Mouse (Mus musculus) forebrain, embryonic 16.5 days (tissue): ENCODE results near the gene Dnaja3. TPM values are rescaled to one million over a fixed set of nuclear protein-coding genes. Genes with fewer than 3 reads are reported as not detected.

ENCODE experiments used
- ATAC-seq: fragments of 200-750 bp; cut with Nextera tagmentation; 2 replicates; pipeline ENCODE4 v1.8.0; 2017; ENCODE audit warnings: mild to moderate bottlenecking, moderate library complexity
- H3K27ac ChIP-seq: fragments of 300-500 bp; sonication (generic); 2 replicates; pipeline ENCODE4 v1.5.1; 2014; ENCODE audit warnings: low read length, control low read depth
- H3K27me3 ChIP-seq: fragments of 300-500 bp; sonication (generic); replicated peaks from 2 replicates; pipeline ENCODE4 v1.6.1; 2014; ENCODE audit warnings: low read length; ENCODE audit not compliant: control insufficient read depth, insufficient read depth
- H3K36me3 ChIP-seq: fragments of 300-500 bp; sonication (generic); 2 replicates; pipeline ENCODE4 v1.6.1; 2014; ENCODE audit not compliant: control insufficient read depth, insufficient read depth
- H3K4me1 ChIP-seq: fragments of 300-500 bp; sonication (generic); replicated peaks from 2 replicates; pipeline ENCODE4 v1.6.1; 2014; ENCODE audit warnings: low read length; ENCODE audit not compliant: control insufficient read depth, insufficient read depth
- H3K4me2 ChIP-seq: fragments of 300-500 bp; sonication (generic); 2 replicates; pipeline ENCODE4 v1.6.1; 2014; ENCODE audit warnings: mild to moderate bottlenecking, low read length, control low read depth
- H3K4me3 ChIP-seq: fragments of 300-500 bp; sonication (generic); replicated peaks from 2 replicates; pipeline ENCODE4 v1.5.1; 2014; ENCODE audit warnings: mild to moderate bottlenecking, low read length, control low read depth
- H3K9ac ChIP-seq: fragments of 300-500 bp; sonication (generic); replicated peaks from 2 replicates; pipeline ENCODE4 v1.6.1; 2014; ENCODE audit warnings: low read depth, low read length, control low read depth
- H3K9me3 ChIP-seq: fragments of 300-500 bp; sonication (generic); 2 replicates; pipeline ENCODE4 v1.6.1; 2016; ENCODE audit warnings: low read length; ENCODE audit not compliant: control insufficient read depth
- WGBS: fragments of 180-500 bp; shearing (Covaris S2); extraction: QIAGEN DNeasy Blood & Tissue Kit; methylation state at CpG from one replicate; pipeline ENCODE4 v1.1.7; 2014; 5-methylcytosine and 5-hydroxymethylcytosine counted together
- polyA plus RNA-seq: library from polyadenylated mRNA; unstranded; fragments of >200 nt; fragmentation: Nextera tagmentation; extraction: Ambion mirVana; gene quantifications from 2 replicates; pipeline ENCODE4 v1.2.1, GENCODE M21; 2015

Gene Dnaja3
- polyA plus RNA-seq, 1 experiment from 2014 or later, result 61.9 TPM

DNA sequence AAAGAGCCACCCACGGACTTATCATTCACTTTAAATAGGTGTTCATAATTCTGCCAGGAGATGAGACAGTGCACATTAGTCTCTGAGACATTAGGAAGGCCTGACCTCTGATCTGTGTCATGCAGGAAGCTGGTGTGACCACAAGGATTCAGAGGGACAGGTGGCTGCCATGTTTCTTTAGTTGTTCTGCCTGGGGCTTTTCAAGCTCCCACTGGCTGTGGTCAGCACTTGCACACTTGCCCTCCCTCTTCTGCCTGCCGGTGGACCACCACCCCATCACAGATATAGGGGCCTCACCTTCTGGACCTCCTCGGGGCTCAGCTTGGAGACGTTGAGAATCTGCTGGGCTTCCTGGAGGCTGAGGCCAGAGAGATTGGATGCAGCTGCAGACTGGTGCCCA is 23.0 kb upstream of the Dnaja3 start:
- Histone ChIP-seq H3K27ac (no peak overlapping the region), H3K36me3 (peaks cover 20% of the 10 kb centered on the region), H3K27me3 (no peaks in the 10 kb centered on the region), H3K4me1 (no peaks in the 10 kb centered on the region), H3K9ac (no peak overlapping the region), H3K9me3 (no peaks in the 10 kb centered on the region), H3K4me3 (no peak overlapping the region), H3K4me2 (no peak overlapping the region)
- WGBS, result 82% methylated on average over 4 of the region's 4 CpGs
- no peak for ATAC-seq

DNA sequence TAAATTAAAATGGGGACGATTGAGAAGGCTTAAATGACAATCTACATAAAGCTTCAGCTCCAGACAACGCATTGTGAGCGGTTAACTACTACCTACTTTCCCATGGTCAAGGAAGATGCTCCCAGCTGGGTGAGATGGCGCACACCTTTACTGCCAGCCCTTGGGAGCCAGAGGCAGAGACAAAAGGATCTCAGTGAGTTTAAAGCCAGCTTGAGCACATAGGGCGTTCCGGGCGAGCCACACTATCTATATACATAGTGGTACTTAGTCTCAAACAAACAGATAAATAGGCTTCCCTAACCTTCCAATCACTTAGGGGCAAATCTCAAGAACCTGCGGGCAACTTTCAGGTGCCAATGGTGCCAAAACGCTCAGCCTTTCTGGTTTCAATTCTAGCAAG is 15.7 kb upstream of the Dnaja3 start:
- peak; percentile 11 for ATAC-seq
- Histone ChIP-seq H3K4me3 (peak overlapping the region; percentile 58), H3K4me1 (peaks cover 17% of the 10 kb centered on the region), H3K27ac (peak overlapping the region; percentile 57), H3K36me3 (peaks cover 3% of the 10 kb centered on the region; the same call in 1 of the 2 replicates), H3K9me3 (no peaks in the 10 kb centered on the region), H3K9ac (peak overlapping the region; percentile 79), H3K27me3 (no peaks in the 10 kb centered on the region), H3K4me2 (peak overlapping the region; percentile 81)
- 23% methylated on average over 9 of the region's 9 CpGs for WGBS

DNA sequence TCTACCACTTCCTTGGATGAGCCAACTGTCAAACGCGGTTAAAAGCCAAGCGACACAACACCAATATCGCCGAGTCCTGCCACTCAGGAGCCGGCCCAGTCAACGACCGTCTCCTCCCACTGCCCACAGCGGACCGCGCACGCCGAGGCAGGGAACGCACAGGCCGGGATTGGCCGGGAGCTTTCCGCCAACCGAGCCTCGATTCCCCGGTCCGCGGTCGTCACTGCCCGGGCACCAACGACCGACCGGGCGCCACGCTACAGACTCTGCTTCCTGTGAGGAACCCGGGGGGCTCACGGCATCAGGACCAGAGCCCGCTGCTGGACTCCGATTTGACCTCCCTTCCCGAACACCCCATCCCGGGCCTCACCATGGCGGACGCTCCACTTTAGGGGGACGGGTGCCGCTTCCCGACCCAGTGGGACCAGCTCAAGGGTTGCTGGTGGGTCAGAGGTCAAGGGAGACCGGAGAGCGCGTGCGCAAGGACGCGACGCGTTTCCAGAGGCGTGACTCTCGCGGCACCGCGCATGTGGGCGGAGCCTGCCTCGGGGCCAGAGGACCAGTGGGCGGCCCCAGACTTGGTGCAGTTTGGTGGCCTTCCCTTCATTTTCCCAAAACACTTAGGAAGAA is 15.2 kb upstream of the Dnaja3 start, which contains the start of gene Pam16:
Pam16 (minus strand) TSS at position 508 of the 630 bp plus-strand sequence.
- ATAC-seq, result peak; percentile 91
- H3K4me3 ChIP-seq, result peak within 1 kb of the TSS; percentile 58
- peak within 1 kb of the TSS; percentile 81 for H3K4me2 ChIP-seq
- peak within 1 kb of the TSS; percentile 57 for H3K27ac ChIP-seq
- no peaks in the 10 kb centered on the region for H3K9me3 ChIP-seq
- no peaks in the 10 kb centered on the region for H3K27me3 ChIP-seq
- H3K4me1 ChIP-seq, result peaks cover 17% of the 10 kb centered on the region
- under 1% methylated on average over 56 of the region's 56 CpGs for WGBS
- peak within 1 kb of the TSS; percentile 79 for H3K9ac ChIP-seq
- H3K36me3 ChIP-seq, result peaks cover 3% of the 10 kb centered on the region; the same call in 1 of the 2 replicates

DNA sequence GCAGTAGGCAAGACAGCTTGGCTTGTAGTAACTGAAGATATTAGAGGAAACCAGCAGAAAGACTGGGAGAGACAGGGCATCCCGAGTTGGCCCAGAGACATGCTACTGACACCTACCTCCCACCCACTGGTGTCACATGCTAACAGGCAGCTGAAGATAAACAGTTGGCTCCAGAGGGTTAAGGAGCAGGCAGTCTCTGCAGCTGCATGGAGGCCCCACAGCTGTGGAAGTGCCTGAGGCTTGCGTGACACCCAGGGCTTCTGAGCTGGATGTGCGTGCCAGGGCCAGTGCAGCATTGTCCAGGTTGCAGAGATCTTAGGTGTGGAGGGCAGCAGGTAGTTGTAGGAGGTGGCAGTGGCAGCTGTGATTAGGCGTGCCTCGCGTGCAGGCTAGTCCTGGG is 12.7 kb upstream of the Dnaja3 start:
- no peak overlapping the region for H3K9ac ChIP-seq
- H3K4me2 ChIP-seq, result no peak overlapping the region
- H3K9me3 ChIP-seq, result no peaks in the 10 kb centered on the region
- H3K4me3 ChIP-seq, result no peak overlapping the region
- ATAC-seq, result no peak
- H3K27ac ChIP-seq, result no peak overlapping the region
- H3K27me3 ChIP-seq, result no peaks in the 10 kb centered on the region
- H3K4me1 ChIP-seq, result peaks cover 17% of the 10 kb centered on the region
- peaks cover 3% of the 10 kb centered on the region; the same call in 1 of the 2 replicates for H3K36me3 ChIP-seq
- 89% methylated on average over 6 of the region's 6 CpGs for whole genome bisulfite sequencing

DNA sequence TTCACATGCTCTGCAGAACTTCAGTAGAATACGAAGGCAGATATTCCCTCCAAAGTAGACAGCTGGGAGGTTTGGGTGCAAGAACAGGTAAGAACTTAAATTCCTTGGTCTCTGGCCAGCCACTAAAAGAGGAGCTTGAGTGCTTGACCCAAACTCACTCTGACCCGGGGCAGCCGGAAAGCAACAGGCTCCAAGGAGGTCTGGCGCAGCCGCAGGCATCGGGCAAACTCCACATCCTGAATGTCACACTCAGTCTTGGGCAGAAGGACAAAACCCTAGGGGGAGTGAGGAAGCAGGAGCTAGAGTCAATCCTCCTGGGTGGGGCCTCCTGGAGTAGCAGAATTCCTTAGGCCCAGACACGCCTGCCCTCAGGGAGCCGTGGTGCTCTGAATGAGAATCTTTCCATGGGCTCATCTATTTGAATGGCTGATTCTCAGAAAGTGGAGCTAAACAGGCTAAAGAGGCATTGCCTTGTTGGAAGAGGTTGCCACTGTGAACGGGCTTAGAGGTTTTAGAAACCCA is 10.8 kb upstream of the Dnaja3 start:
- Histone ChIP-seq H3K4me1 (peaks cover 6% of the 10 kb centered on the region), H3K27ac (no peak overlapping the region), H3K4me3 (no peak overlapping the region), H3K9ac (no peak overlapping the region), H3K27me3 (no peaks in the 10 kb centered on the region), H3K9me3 (no peaks in the 10 kb centered on the region), H3K4me2 (no peak overlapping the region), H3K36me3 (peaks cover 3% of the 10 kb centered on the region; the same call in 1 of the 2 replicates)
- no peak for ATAC-seq
- 92% methylated on average over 9 of the region's 9 CpGs for WGBS

DNA sequence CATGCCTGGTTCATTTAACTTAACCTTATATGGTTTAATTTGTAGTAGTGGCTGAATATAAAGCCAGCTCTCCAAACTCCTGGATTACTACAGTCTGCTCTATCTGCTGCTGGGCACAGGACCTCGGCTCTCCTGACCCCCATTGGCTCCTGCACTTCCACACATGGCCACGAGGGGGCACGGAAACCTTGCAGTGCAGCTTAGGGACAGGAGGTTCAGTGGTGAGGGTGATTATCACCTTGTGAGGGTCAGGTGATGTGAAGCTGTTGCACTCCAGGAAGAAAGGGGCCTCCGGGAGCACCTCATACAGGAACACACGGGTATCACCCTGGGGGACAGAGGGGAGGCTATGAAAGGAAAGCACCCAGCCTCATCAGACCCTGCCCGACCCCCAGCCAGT is 9.8 kb upstream of the Dnaja3 start:
- ATAC-seq, result 0 out of 2 replicates have a peak, but pooled peaks have one; percentile 29
- Histone ChIP-seq H3K4me3 (no peak overlapping the region), H3K27me3 (no peaks in the 10 kb centered on the region), H3K4me2 (no peak overlapping the region), H3K27ac (no peak overlapping the region), H3K4me1 (peaks cover 3% of the 10 kb centered on the region; the same call in 1 of the 2 replicates), H3K9me3 (no peaks in the 10 kb centered on the region), H3K36me3 (peaks cover 3% of the 10 kb centered on the region; the same call in 1 of the 2 replicates), H3K9ac (no peak overlapping the region)
- WGBS, result 25% methylated on average over 6 of the region's 6 CpGs

DNA sequence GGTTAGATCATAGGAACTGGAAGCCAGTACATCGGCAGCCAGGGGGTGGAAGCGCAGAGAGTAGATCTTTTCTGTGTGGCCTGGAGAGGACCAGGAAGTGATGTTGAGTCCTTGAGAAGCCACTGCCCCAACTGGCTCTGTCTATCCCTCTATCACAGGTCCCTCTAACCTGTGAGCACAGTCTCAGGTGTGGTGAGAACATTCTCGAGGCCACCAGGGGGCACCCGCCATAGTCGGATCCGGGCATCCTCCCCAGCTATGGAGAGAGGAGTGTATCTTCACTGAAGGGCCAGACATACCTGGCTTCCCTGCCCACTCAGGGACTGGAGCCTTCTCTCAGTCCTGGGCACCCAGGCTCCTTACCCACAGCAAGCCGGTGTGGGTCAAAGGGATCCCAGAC is 7.7 kb upstream of the Dnaja3 start:
- H3K9me3 ChIP-seq, result no peaks in the 10 kb centered on the region
- H3K36me3 ChIP-seq, result peaks cover 3% of the 10 kb centered on the region; the same call in 1 of the 2 replicates
- H3K9ac ChIP-seq, result no peak overlapping the region
- no peak overlapping the region for H3K4me2 ChIP-seq
- WGBS, result 39% methylated on average over 7 of the region's 7 CpGs
- no peaks in the 10 kb centered on the region for H3K27me3 ChIP-seq
- H3K4me1 ChIP-seq, result no peaks in the 10 kb centered on the region
- peak; percentile 41; the same call in 1 of the 2 replicates for ATAC-seq
- H3K27ac ChIP-seq, result no peak overlapping the region
- no peak overlapping the region for H3K4me3 ChIP-seq

DNA sequence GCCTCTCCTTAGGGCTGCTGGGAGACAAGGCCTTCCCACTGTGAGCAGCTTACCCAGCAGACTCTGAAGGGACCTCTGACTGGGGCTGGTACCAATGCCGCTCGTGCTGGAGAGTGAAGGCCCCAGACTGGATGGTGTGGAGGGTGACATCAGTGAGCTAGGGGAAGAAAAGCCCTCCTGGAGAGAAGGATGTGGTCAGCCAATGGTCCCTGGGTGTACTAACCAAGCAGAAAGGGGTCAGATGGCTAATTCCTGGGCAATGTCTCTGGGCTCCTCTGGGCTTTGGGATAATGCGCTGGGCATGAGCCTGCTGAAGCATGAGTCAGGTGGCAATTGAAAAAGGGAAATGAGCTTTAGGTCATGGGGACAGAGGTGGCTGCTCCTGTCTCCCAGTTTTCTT is 6.1 kb upstream of the Dnaja3 start:
- ATAC-seq, result no peak
- H3K9ac ChIP-seq, result no peak overlapping the region
- 0 out of 2 replicates have a peak, but pooled peaks cover 2% of the 10 kb centered on the region for H3K36me3 ChIP-seq
- H3K4me1 ChIP-seq, result no peaks in the 10 kb centered on the region
- WGBS, result 91% methylated on average over 3 of the region's 3 CpGs
- no peak overlapping the region for H3K27ac ChIP-seq
- no peak overlapping the region for H3K4me2 ChIP-seq
- no peaks in the 10 kb centered on the region for H3K27me3 ChIP-seq
- H3K4me3 ChIP-seq, result no peak overlapping the region
- H3K9me3 ChIP-seq, result no peaks in the 10 kb centered on the region

DNA sequence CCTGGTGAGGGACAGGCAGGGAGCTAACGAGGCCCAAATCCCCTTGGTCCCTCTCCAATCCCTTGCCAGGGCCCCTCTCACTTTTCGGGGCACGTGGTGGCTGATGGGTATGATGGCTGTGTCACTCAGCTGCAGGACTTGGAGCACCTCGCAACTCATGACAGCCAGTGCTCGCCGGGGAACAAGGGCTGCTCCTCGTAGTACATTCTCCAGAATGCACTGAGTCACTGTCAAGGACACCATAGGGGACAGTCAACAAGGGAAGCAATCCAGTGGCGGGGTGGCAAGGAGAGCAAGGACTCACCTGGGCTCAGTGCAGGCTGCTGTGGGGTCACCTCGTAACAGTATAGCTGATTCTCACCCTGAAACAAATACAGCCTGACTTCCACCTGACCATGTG is 5.1 kb upstream of the Dnaja3 start:
- H3K4me3 ChIP-seq, result no peak overlapping the region
- WGBS, result 83% methylated on average over 9 of the region's 9 CpGs
- H3K36me3 ChIP-seq, result 0 out of 2 replicates have a peak, but pooled peaks cover 2% of the 10 kb centered on the region
- H3K27me3 ChIP-seq, result no peaks in the 10 kb centered on the region
- no peaks in the 10 kb centered on the region for H3K9me3 ChIP-seq
- peaks cover under 1% of the 10 kb centered on the region; the same call in 1 of the 2 replicates for H3K4me1 ChIP-seq
- ATAC-seq, result no peak
- H3K27ac ChIP-seq, result no peak overlapping the region
- H3K9ac ChIP-seq, result no peak overlapping the region
- H3K4me2 ChIP-seq, result no peak overlapping the region
